Mouse (Mus musculus): Measurements from ENCODE around the gene Ost4.

DNA sequence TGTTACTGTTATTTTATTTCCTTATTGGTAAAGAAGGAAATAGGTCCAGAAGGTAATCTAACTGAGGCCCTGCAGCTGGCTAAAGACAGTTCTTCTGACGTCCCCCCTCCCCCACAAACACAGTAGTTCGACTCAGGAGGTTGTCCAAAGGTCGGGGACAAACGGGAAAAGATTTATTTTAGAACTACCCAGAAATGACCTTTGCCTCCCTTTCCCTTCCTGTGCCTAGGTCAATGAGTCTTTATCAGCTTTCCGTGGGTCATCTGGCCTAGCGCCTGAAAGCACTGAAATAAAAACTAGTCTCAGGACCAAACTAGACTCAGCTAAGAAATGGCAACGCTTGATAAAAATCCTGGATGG lies 1.7 kb upstream of the Ost4 start:
- TF ChIP-seq CTCF (IDR thresholded peaks at IDR 0.05; ENCODE audit: insufficient read depth, low read depth, low read length): no peak
- no peak for TF ChIP-seq POLR2A (IDR thresholded peaks at IDR 0.05; ENCODE audit: insufficient read depth, low read depth, low read length)
